Mouse (Mus musculus) 3134 (cell line): Measurements from ENCODE around the gene Zbtb42.

ENCODE experiments used
- DNase-seq: peaks from one replicate; pipeline ENCODE4 v3.0.0-alpha.2; 2011; ENCODE audit warnings: low spot score; ENCODE audit not compliant: insufficient read length; ENCODE audit errors: extremely low read depth

Zbtb42 gene

GRCm38 (mm10) chr12:112723028-112723330 is 44.4 kb downstream of the Zbtb42 start:
- DNase-seq, result no peak

DNA sequence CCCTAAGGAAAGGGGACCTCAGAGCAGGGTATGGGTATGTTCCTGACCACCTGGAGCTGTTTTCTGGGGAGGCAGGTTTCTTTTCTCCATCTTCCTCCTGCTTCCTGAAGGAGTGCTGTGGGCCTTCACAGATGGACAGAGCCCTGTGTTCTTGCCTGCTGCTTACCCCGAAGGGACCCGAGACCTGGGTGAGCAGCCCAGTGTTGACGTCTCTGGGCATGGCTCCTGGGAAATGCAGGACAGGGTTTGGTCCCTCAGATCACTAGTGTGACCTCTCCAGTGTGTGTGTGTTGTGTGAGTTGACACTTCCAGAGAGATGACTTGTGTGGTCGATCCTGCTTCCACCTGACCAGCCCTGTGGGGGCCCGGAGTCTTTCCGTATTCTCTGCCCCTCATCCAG is 44.8 kb downstream of the Zbtb42 start:
- no peak for DNase-seq

GRCm38 (mm10) chr12:112724077-112724805 is 45.6 kb downstream of the Zbtb42 start:
- DNase-seq, result peak; percentile 60

DNA sequence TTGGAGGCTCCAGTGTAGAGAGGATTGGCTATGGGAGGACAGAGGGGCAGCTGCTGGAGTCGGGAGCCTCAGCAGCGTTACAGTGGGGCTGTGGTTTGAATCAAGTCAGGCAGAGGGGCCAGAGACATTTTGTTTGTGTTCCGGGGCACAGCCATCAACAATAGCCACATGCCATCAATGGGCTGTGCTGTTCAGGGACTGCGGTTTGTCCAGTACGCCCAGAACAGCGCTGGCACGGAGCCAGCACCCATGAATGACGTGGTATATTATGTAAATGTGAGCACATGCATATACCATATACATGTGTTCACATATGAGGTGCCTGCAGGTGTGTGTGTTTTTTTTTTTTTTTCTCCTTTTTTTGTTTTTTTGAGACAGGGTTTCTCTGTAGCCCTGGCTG is 49.2 kb downstream of the Zbtb42 start:
- peak; percentile 64 for DNase-seq

DNA sequence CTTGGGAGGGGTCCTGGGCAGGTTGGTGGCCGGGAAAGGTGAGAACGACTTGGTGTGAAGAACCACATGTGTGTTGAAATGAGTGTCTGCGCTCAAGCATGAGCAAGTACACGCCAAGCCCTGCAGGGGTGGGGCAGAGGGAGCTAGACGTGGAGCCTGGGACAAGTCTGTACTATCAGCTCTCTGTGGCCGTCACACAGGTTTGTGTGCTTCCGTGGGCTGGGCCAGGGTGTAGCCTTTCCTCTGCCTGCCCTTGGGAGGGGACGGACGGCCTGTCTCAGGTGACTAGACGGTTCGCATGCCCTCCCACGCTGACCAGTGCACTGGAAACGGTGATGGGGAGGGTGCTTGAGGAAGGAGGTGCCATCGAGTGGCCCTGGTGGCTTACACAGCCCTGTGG is 52.2 kb downstream of the Zbtb42 start:
- DNase-seq, result no peak
